Mouse (Mus musculus) gastrocnemius, adult 8-10 months (tissue): ENCODE measurements around the gene Mcm3ap. TPM values are rescaled to one million over a fixed set of nuclear protein-coding genes. Genes with fewer than 3 reads are reported as not detected.

ENCODE experiments used
- DNase-seq, 2 experiments: peaks; one replicate each; pipeline ENCODE4 v3.0.0; 2022; ENCODE audit warnings: low spot score in 2 of 2
- total RNA-seq, 4 experiments: library from RNA; stranded (reverse); gene quantifications; 2 replicates each; pipeline ENCODE4 v1.2.4; 2022

Mcm3ap gene
- total RNA-seq, 4 experiments from 2014 or later = 15.6 to 19.9 (median 17.2) TPM

DNA sequence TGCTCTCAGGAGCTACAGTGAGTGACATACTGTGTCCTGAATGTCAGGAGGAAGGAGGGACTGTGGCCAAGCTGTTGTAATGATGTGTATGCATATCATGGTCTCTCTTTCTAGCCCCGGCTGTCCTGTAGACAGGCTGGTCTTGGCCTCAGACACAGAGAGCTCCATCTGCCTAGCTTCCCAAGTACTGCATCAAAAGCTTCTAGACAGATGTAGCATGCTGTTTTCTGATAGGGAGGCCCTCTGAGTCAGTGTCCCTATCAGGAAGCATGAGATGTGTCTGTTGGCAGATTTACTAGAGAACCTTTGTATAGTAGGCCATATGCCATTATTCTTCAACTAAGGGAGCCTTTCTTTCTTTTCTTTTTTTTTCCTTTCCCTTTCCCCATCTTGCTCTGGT lies 24.8 kb downstream of the Mcm3ap start:
- no peak for DNase-seq

DNA sequence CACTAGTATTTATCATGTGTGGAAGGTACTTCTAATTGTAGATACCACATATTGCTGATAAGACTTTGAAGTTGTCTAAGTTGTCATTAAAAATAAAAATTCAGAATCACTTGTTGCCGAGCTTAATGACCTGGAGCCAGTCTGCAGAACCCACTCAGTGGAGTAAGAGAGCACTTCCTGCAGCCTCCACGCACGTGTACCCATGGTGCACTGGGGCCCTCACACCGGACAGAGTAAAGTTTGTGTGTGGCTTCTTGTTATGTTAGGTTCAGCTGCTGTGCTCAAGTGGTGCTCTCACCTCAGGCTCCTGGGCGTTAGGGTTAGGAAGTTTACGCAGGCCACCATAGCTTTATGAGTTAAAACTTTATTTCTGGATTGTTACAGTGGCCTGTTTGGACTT lies 26.8 kb downstream of the Mcm3ap start:
- no peak for DNase-seq

GRCm38 (mm10) chr10:76496366-76496765 lies 27.6 kb downstream of the Mcm3ap start:
- no peak for DNase-seq

DNA sequence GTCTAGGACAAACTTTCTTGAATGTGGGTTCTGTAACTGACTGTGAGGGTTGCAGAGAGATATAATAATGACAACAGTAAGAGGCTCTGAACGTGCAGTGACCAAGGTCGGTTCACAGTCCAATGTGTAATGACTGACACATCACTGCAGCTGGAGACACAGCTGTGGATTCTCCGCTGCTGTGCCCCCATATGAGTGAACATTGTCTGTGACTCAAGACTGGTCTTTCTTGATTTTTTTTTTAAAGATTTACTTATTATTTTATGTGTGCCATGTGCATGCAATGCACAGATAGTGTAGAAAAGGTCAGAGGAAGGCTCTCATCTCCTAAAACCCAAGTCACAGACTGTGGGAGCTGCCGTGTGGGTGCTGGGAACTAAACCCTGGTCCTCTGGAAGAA lies 28.8 kb downstream of the Mcm3ap start:
- no peak for DNase-seq

DNA sequence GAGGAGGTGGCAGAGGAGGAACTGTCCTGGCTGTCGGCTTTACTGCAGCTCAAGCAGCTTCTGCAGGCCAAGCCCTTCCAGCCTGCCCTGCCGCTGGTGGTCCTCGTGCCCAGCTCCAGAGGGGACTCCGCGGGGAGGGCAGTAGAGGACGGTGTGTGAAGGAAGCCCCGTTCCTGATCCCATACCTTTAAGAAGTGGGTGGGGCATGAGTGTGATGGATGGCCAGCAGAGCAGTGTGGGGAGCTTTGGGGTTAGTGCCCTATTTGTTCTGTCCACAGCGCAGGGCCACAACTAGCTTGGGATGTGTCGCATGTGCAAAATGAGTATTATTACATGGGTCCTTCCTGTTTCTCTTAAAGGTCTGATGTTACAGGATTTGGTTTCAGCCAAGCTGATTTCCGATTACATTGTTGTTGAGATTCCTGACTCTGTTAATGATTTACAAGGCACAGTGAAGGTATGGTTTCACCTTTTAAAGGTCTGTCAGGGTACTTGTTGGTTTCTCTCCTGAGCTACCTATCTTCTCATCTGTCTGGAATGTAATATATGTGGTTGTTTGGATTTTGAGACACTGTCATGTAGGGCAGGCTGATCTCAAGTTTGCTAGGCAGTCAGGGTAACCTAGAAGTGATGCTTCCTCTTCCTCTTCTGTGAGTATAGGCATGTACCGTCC lies 35.7 kb downstream of the Mcm3ap start:
- no peak for DNase-seq

DNA sequence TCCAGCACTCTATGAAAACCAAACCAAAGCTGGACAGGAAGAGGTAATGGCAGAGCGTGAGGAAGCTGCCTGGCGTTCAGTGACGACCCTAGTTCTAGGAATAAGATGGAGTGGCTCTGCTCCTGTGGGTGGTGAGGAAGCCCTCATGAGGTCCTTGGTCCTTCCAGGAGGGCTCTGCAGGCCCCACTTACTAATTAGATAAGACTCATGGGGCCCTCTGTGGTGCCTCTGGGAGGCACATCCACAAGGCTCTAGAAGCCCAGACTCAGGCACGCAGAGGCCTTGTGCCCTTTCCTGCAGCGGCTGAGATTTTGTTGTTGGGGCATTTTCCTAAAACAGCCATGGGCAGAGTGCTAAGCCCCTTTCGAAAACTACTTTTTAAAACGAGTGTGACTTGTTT lies 37.1 kb downstream of the Mcm3ap start:
- no peak for DNase-seq

DNA sequence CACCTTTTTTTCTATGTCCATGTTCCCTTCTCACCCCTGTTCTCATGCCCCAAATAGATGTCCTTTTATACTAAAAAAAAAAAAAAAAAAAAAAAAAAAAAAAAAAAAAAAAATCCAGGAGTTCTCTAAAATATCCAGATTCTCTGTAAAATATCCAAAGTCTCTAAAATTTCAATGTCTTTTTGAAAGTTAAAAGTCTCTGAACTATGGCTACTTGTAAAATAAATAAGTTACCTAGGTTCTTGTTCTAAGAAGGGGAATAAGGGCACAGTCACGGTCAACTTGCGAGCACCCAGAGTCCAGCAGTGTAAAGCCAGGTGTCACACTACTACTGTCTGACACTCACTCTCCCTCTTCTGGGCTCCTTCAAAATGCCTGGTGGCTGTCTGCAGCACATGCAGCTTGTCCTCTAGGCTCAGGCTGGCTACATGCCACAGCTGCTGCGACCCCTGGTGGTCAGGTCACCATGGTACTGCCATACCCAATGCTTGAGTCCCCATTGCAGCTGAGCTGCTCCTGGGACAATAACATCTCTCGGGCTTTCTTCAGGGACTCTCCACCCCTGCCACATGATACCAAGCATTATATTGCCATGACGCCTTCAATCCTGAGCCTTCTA lies 44.3 kb downstream of the Mcm3ap start:
- DNase-seq = peak; percentile 58 to 59

DNA sequence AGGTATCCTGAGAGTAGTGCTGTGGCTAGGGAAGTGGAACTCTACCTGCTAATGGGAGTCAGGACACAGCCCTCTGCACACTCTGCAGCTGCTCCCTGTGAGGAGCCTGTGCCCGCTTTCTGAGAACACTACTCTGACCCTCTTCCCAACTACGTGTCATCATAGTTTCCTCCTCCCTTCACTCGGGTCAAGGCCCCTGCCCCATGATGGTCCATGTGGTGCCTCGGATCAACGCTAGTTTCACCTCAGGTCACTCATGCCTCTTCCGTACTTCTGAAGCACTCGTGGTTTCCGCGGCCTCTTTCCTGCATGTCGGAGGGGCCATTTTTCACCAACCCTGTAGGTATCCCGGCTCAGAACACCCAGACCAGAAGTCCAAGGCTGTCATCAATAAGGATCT lies 62.2 kb downstream of the Mcm3ap start:
- no peak for DNase-seq

- DNase-seq = peak; percentile 88 to 95
These were observed 62.6 kb downstream of the Mcm3ap start, which contains the start of gene Lss for GRCm38 (mm10) chr10:76531375-76531774. Gene Lss, plus strand, starts transcription at chr10:76531588.

GRCm38 (mm10) chr10:76531828-76532227 lies 63.1 kb downstream of the Mcm3ap start:
- no peak for DNase-seq

- DNase-seq = no peak
These were observed 66.8 kb downstream of the Mcm3ap start for GRCm38 (mm10) chr10:76535526-76535925.

GRCm38 (mm10) chr10:76537619-76538018 lies 68.9 kb downstream of the Mcm3ap start:
- DNase-seq = no peak

DNA sequence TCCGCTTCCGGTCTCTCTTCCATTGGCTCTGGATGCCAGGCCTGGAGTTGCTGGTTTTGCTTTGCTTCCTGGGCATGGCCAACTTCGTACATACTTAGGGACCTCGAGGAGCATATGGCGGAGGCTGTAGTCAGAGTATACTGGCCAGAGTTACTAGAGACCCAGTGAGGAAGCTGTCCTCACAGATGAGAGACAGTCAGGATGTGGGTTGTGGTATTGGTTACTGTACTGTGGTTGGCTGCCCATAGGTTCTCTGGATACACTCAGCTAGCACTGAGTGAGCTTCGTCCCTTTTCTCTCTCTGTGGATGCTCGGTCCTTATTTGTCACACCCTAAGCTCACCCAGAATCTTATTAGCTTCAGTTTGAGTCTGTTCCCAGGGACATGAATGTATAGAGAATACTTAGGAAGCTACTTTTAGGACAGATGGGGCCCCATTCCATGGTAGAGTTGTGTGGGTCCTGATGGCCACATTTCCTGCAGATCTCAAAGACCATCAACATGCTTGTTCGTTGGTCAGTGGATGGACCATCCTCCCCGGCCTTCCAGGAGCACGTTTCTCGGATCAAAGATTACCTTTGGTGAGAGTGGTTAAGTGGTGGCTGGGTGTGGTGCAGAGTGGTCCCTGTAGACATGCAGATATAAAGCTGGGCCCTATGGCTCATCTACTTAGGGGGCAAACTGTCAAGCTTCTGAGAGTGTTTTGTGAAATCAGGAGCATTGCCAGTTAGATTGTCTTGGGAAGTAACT lies 72.8 kb downstream of the Mcm3ap start:
- DNase-seq = no peak

DNA sequence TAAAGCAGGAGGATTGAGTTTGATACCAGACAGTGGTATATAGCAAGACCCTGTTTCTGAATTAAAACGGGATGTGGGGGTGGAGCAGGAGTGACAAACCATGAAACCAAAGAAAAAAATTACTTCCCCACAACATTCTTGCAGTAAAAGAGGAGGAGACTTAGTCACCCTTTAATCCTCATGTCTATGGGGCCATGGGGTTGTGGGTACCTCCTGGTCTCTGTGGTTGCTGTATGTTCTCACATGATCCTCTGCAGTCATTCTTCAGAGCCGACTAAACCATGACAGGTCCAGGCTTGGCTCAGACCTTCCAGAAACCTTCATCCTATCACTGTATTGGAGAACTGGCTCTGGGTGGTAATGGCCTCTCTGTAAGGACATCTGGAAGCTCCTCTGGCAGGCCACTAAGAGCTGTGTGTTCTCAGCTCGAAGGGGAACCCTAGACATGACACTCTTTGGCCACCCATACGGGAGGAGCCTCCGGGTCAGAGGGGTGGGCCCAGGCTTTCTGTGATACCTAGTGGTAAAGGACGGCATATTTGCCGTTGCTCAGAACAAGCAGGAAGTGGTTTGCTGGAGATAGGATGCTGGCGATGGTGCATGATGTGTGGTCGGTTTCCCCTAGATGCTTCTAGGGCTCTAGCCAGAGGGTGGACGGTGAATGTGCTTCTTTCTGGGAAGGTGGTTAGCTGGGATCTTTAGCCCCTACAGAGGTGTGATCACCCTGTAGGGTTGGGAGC lies 74.1 kb downstream of the Mcm3ap start:
- DNase-seq = no peak

DNA sequence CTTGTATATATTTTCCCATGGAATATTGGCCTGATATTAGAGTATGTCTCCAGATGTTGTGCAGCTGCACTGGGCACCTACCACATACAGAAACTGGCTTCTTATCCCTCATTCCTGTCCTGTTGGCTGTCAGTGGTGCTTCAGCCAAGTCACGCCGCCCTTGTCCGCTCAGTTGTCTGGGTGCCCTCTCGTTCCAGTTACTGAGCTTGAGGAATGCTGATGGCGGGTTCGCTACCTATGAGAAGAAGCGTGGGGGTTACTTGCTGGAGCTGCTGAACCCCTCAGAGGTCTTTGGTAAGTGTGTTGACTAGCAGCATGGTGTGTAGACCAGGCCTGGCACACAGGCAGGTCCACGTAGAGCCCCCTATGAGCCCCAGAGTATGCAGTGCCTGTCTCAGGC lies 77.8 kb downstream of the Mcm3ap start:
- no peak for DNase-seq

- no peak for DNase-seq
These were observed 79.5 kb downstream of the Mcm3ap start for GRCm38 (mm10) chr10:76548218-76548617.

DNA sequence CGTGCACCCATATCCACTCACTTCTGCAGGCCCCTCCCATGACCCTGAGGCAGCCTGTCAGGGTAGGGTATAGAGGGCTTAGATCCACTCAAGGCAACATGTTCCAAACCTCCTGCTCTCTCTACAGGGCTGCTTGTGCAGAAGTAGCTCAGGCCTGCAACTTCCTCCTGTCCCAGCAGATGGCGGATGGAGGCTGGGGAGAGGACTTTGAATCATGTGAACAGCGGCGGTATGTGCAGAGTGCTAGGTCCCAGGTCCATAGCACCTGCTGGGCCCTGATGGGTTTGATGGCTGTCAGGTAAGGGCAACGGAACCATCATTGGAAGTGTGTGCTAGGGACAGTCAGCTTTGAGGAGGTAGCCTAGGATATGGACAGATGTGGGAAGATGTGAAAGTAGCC lies 81.7 kb downstream of the Mcm3ap start:
- no peak for DNase-seq

- no peak for DNase-seq
These were observed 82.8 kb downstream of the Mcm3ap start for GRCm38 (mm10) chr10:76551556-76551955.

GRCm38 (mm10) chr10:76554061-76554460 lies 85.3 kb downstream of the Mcm3ap start:
- no peak for DNase-seq

- DNase-seq = no peak
These were observed 93.2 kb downstream of the Mcm3ap start, which contains the start of gene Spatc1l for GRCm38 (mm10) chr10:76561972-76562371. Gene Spatc1l, plus strand, starts transcription at chr10:76562272.
